Mouse (Mus musculus): Measurements from ENCODE around the gene Trappc11.

DNA sequence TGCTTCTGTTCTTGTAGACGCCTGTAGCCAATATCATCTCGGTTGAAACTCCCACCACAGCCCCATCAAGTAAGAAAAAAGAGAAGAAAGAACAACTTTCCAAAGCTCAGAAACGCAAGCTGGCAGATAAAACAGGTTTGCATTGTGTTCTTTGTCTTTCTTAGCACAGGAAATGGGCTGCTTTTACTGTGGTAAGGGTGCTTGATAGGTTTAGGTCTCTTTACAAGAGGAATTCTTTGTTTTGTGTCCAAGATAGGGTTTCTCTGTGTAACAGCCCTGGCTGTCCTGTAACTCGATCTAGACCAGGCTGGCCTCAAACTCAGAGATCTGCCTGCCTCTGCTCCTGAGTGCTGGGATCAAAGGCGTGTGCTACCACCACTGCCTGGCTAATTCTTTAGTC lies 10.8 kb upstream of the Trappc11 start:
- no peak for TF ChIP-seq POLR2A (IDR thresholded peaks at IDR 0.05; ENCODE audit: insufficient read length, low read depth)
- no peak for TF ChIP-seq REST (IDR thresholded peaks at IDR 0.05; ENCODE audit: insufficient read depth, insufficient read length)
- TF ChIP-seq MYOD1 (IDR thresholded peaks at IDR 0.05; ENCODE audit: control insufficient read depth in 1 of 3, insufficient read length in 2 of 3, low read depth in 2 of 3) = no peak
- no peak for TF ChIP-seq SRF (IDR thresholded peaks at IDR 0.05; ENCODE audit: control insufficient read depth, insufficient read length, low read depth)
- TF ChIP-seq MAX (IDR thresholded peaks at IDR 0.05; ENCODE audit: low read depth) = no peak
- TF ChIP-seq USF1 (IDR thresholded peaks at IDR 0.05; ENCODE audit: low read depth) = no peak
- TF ChIP-seq E2F4 (IDR thresholded peaks at IDR 0.05; ENCODE audit: insufficient read depth) = no peak
- TF ChIP-seq CEBPB (IDR thresholded peaks at IDR 0.05; ENCODE audit: insufficient read depth, poor library complexity, severe bottlenecking) = no peak
- TF ChIP-seq TCF12 (IDR thresholded peaks at IDR 0.05; ENCODE audit: insufficient read depth, poor library complexity, severe bottlenecking) = no peak
- no peak for TF ChIP-seq POLR2AphosphoS2 (IDR thresholded peaks at IDR 0.05; ENCODE audit: insufficient read length, low read depth)
- no peak for TF ChIP-seq TCF3 (IDR thresholded peaks at IDR 0.05; ENCODE audit: insufficient read length, low read depth)
